Mouse (Mus musculus) embryonic facial prominence, embryonic 15.5 days (tissue): Measurements from ENCODE around the gene Uap1. TPM values are rescaled to one million over a fixed set of nuclear protein-coding genes. Genes with fewer than 3 reads are reported as not detected.
"Not testable (repeated sequence)": the region's sequence is repeated elsewhere in the genome, so short reads cannot be mapped to it uniquely, and the experiment has no call there.

ENCODE experiments used
- ATAC-seq: fragments of 200-750 bp; cut with Nextera tagmentation; 2 replicates; pipeline ENCODE4 v1.8.0; 2017; ENCODE audit warnings: low read depth, moderate TSS enrichment; ENCODE audit not compliant: insufficient number of reproducible peaks, low FRiP score, low TSS enrichment
- H3K27ac ChIP-seq: fragments of 300-500 bp; sonication (generic); replicated peaks from 2 replicates; pipeline ENCODE4 v1.5.1; 2015; ENCODE audit warnings: mild to moderate bottlenecking, inconsistent platforms
- H3K27me3 ChIP-seq: fragments of 300-500 bp; sonication (generic); 2 replicates; pipeline ENCODE4 v1.6.1; 2015; ENCODE audit warnings: inconsistent platforms
- H3K36me3 ChIP-seq: fragments of 300-500 bp; sonication (generic); 2 replicates; pipeline ENCODE4 v1.6.1; 2015; ENCODE audit warnings: mild to moderate bottlenecking, inconsistent platforms
- H3K4me1 ChIP-seq: fragments of 300-500 bp; sonication (generic); 2 replicates; pipeline ENCODE4 v1.6.1; 2015; ENCODE audit warnings: inconsistent platforms
- H3K4me2 ChIP-seq: fragments of 300-500 bp; sonication (generic); replicated peaks from 2 replicates; pipeline ENCODE4 v1.6.1; 2015; ENCODE audit warnings: mild to moderate bottlenecking, inconsistent platforms
- H3K4me3 ChIP-seq: fragments of 300-500 bp; sonication (generic); replicated peaks from 2 replicates; pipeline ENCODE4 v1.5.1; 2015; ENCODE audit warnings: mild to moderate bottlenecking, inconsistent platforms
- H3K9ac ChIP-seq: fragments of 300-500 bp; sonication (generic); 2 replicates; pipeline ENCODE4 v1.6.1; 2015; ENCODE audit warnings: inconsistent platforms
- H3K9me3 ChIP-seq: fragments of 300-500 bp; sonication (generic); replicated peaks from 2 replicates; pipeline ENCODE4 v1.6.1; 2016; ENCODE audit warnings: inconsistent platforms
- WGBS: fragments of 180-500 bp; shearing (Covaris S2); methylation state at CpG from one replicate; pipeline ENCODE4 v1.1.7; 2015; 5-methylcytosine and 5-hydroxymethylcytosine counted together
- polyA plus RNA-seq: library from polyadenylated mRNA; unstranded; fragments of >200 nt; fragmentation: Nextera tagmentation; extraction: Ambion mirVana; gene quantifications from 2 replicates; pipeline ENCODE4 v1.2.1, GENCODE M21; 2015

Gene Uap1
- polyA plus RNA-seq, 1 experiment from 2014 or later: 70.9 TPM

- H3K4me1 ChIP-seq: peaks cover 36% of the 10 kb centered on the region
- ATAC-seq: no peak
- H3K9me3 ChIP-seq: no peaks in the 10 kb centered on the region
- peak overlapping the region; percentile 54; the same call in 1 of the 2 replicates for H3K4me3 ChIP-seq
- H3K4me2 ChIP-seq: peak overlapping the region; percentile 58
- no peaks in the 10 kb centered on the region for H3K27me3 ChIP-seq
- no peak overlapping the region for H3K9ac ChIP-seq
- peak overlapping the region; percentile 96 for H3K27ac ChIP-seq
- no peaks in the 10 kb centered on the region for H3K36me3 ChIP-seq
- 60% methylated on average over 16 of the region's 16 CpGs for WGBS
Observed at GRCm38 (mm10) chr1:170111651-170112226, 63.0 kb downstream of the Uap1 start.

GRCm38 (mm10) chr1:170110516-170111332, 64.0 kb downstream of the Uap1 start, which contains the start of gene Ddr2:
Gene Ddr2, minus strand, starts transcription at chr1:170110762.
- no peaks in the 10 kb centered on the region for H3K36me3 ChIP-seq
- H3K4me3 ChIP-seq: peak within 1 kb of the TSS; percentile 54
- no peaks in the 10 kb centered on the region for H3K9me3 ChIP-seq
- no peaks in the 10 kb centered on the region for H3K27me3 ChIP-seq
- H3K4me1 ChIP-seq: peaks cover 39% of the 10 kb centered on the region
- ATAC-seq: peak; percentile 89
- H3K4me2 ChIP-seq: peak within 1 kb of the TSS; percentile 58
- WGBS: 31% methylated on average over 17 of the region's 17 CpGs
- H3K9ac ChIP-seq: peak within 1 kb of the TSS; percentile 46
- H3K27ac ChIP-seq: peak within 1 kb of the TSS; percentile 96

GRCm38 (mm10) chr1:170109776-170110515, 64.8 kb downstream of the Uap1 start:
- Histone ChIP-seq H3K4me2 (peak overlapping the region; percentile 58), H3K36me3 (no peaks in the 10 kb centered on the region), H3K9ac (peak overlapping the region; percentile 46), H3K4me3 (peak overlapping the region; percentile 54), H3K4me1 (peaks cover 39% of the 10 kb centered on the region), H3K27ac (peak overlapping the region; percentile 96), H3K27me3 (no peaks in the 10 kb centered on the region), H3K9me3 (no peaks in the 10 kb centered on the region)
- 33% methylated on average over 19 of the region's 19 CpGs for WGBS
- ATAC-seq: peak; percentile 31; the same call in 1 of the 2 replicates

GRCm38 (mm10) chr1:170102814-170103213, 71.9 kb downstream of the Uap1 start:
- H3K36me3 ChIP-seq, H3K27me3 ChIP-seq, H3K27ac ChIP-seq, H3K9me3 ChIP-seq, H3K4me3 ChIP-seq, ATAC-seq, H3K4me1 ChIP-seq, H3K4me2 ChIP-seq, H3K9ac ChIP-seq: not testable (repeated sequence)
- WGBS: 91% methylated on average over 6 of the region's 6 CpGs

Other genes with a start within 250 kb of the Uap1 start
- gene Ccdc190, start 246.3 kb downstream of the Uap1 start, polyA plus RNA-seq: 0.60 and 0.71 TPM in 2 replicates
- 20.3 and 21.5 TPM in 2 replicates for gene Hsd17b7, start 205.7 kb downstream of the Uap1 start, polyA plus RNA-seq
- gene Ddr2, start 64.2 kb downstream of the Uap1 start, polyA plus RNA-seq: 89.0 and 90.2 TPM in 2 replicates
- 6.6 and 6.7 TPM in 2 replicates for gene Uhmk1, start 40.4 kb upstream of the Uap1 start, polyA plus RNA-seq
- gene Sh2d1b2, start 57.8 kb upstream of the Uap1 start, polyA plus RNA-seq: not detected in 2 replicates
- gene Sh2d1b1, start 102.4 kb upstream of the Uap1 start, polyA plus RNA-seq: 0.08 and 0.28 TPM in 2 replicates
- 3.2 and 3.9 TPM in 2 replicates for gene Gm7694, start 131.4 kb upstream of the Uap1 start, polyA plus RNA-seq
- gene Spata46, start 133.8 kb upstream of the Uap1 start, polyA plus RNA-seq: 1.3 and 1.5 TPM in 2 replicates